Mouse (Mus musculus): Measurements from ENCODE around the gene Pvalb.

- peak in 2 of 3 experiments; percentile 92 to 94; a peak in 5 of 6 replicates for TF ChIP-seq CTCF (IDR thresholded peaks at IDR 0.05 in 2 of 3, conservative IDR thresholded peaks at IDR 0.05 in 1 of 3; ENCODE audit: control insufficient read depth in 1 of 3, insufficient read depth in 1 of 3, low read depth in 2 of 3, low read length in 3 of 3, poor library complexity in 1 of 3, severe bottlenecking in 1 of 3)
- no peak for TF ChIP-seq EP300 (IDR thresholded peaks at IDR 0.05; ENCODE audit: low read depth in 1 of 2, low read length in 2 of 2)
- TF ChIP-seq RAD21 (IDR thresholded peaks at IDR 0.05; ENCODE audit: low read depth, low read length), result peak; percentile 69
- 0 out of 2 replicates have a peak, but pooled peaks have one; percentile 37 for TF ChIP-seq MAZ (IDR thresholded peaks at IDR 0.05; ENCODE audit: low read depth, low read length)
Measured at GRCm38 (mm10) chr15:78239453-78239852, 33.3 kb upstream of the Pvalb start.

Data from MEL (cell line).